Mouse (Mus musculus) hindbrain, embryonic 13.5 days (tissue): Measurements from ENCODE around the gene Id1. TPM values are rescaled to one million over a fixed set of nuclear protein-coding genes. Genes with fewer than 3 reads are reported as not detected.
A peak's percentile ranks its signal among the peaks of the same experiment; 100 is the strongest.

Experiments
- ATAC-seq: fragments of 200-750 bp; cut with Nextera tagmentation; 2 replicates; pipeline ENCODE4 v1.8.0; 2017; ENCODE audit warnings: moderate TSS enrichment; ENCODE audit not compliant: low FRiP score
- H3K27ac ChIP-seq: fragments of 300-500 bp; sonication (generic); 2 replicates; pipeline ENCODE4 v1.5.1; 2015; ENCODE audit warnings: inconsistent platforms, mild to moderate bottlenecking, moderate library complexity
- H3K27me3 ChIP-seq: fragments of 300-500 bp; sonication (generic); 2 replicates; pipeline ENCODE4 v1.6.1; 2015; ENCODE audit warnings: mild to moderate bottlenecking, inconsistent platforms
- H3K36me3 ChIP-seq: fragments of 300-500 bp; sonication (generic); 2 replicates; pipeline ENCODE4 v1.6.1; 2015; ENCODE audit warnings: mild to moderate bottlenecking, inconsistent platforms
- H3K4me1 ChIP-seq: fragments of 300-500 bp; sonication (generic); replicated peaks from 2 replicates; pipeline ENCODE4 v1.6.1; 2015; ENCODE audit warnings: inconsistent platforms
- H3K4me2 ChIP-seq: fragments of 300-500 bp; sonication (generic); 2 replicates; pipeline ENCODE4 v1.6.1; 2015; ENCODE audit warnings: inconsistent platforms, mild to moderate bottlenecking, moderate library complexity
- H3K4me3 ChIP-seq: fragments of 300-500 bp; sonication (generic); 2 replicates; pipeline ENCODE4 v1.5.1; 2015; ENCODE audit warnings: mild to moderate bottlenecking, inconsistent platforms
- H3K9ac ChIP-seq: fragments of 300-500 bp; sonication (generic); 2 replicates; pipeline ENCODE4 v1.6.1; 2015; ENCODE audit warnings: mild to moderate bottlenecking, inconsistent platforms
- H3K9me3 ChIP-seq: fragments of 300-500 bp; sonication (generic); 2 replicates; pipeline ENCODE4 v1.6.1; 2016; ENCODE audit warnings: inconsistent platforms
- WGBS: fragments of 180-500 bp; shearing (Covaris S2); methylation state at CpG from one replicate; pipeline ENCODE4 v1.1.7; 2015; 5-methylcytosine and 5-hydroxymethylcytosine counted together
- microRNA-seq: library from miRNA; unstranded; fragments of <30 nt; microRNA quantifications from one replicate; pipeline ENCODE4, GENCODE M21; 2016
- polyA plus RNA-seq: library from polyadenylated mRNA; unstranded; fragments of >200 nt; fragmentation: Nextera tagmentation; extraction: Ambion mirVana; gene quantifications from 2 replicates; pipeline ENCODE4 v1.2.1, GENCODE M21; 2015

The Id1 gene
- polyA plus RNA-seq, 1 experiment from 2014 or later, result 87.0 TPM

GRCm38 (mm10) chr2:152781031-152781711, 45.1 kb downstream of the Id1 start:
- Histone ChIP-seq H3K4me3 (no peak overlapping the region), H3K4me1 (peaks cover 12% of the 10 kb centered on the region), H3K9me3 (no peaks in the 10 kb centered on the region), H3K4me2 (no peak overlapping the region), H3K27ac (no peak overlapping the region), H3K9ac (no peak overlapping the region), H3K27me3 (no peaks in the 10 kb centered on the region), H3K36me3 (peaks cover 34% of the 10 kb centered on the region)
- 85% methylated on average over 3 of the region's 3 CpGs for WGBS
- ATAC-seq, result no peak

- H3K9me3 ChIP-seq, result no peaks in the 10 kb centered on the region
- no peak overlapping the region for H3K4me3 ChIP-seq
- H3K4me1 ChIP-seq, result peaks cover 12% of the 10 kb centered on the region
- no peak overlapping the region for H3K4me2 ChIP-seq
- peaks cover 34% of the 10 kb centered on the region for H3K36me3 ChIP-seq
- H3K27me3 ChIP-seq, result no peaks in the 10 kb centered on the region
- H3K9ac ChIP-seq, result no peak overlapping the region
- 87% methylated on average over 5 of the region's 5 CpGs for WGBS
- no peak overlapping the region for H3K27ac ChIP-seq
- ATAC-seq, result no peak
Measured at GRCm38 (mm10) chr2:152782656-152783055, 46.6 kb downstream of the Id1 start.

- no peak for ATAC-seq
- Histone ChIP-seq H3K9ac (no peak overlapping the region), H3K27ac (no peak overlapping the region), H3K4me3 (no peak overlapping the region), H3K4me2 (no peak overlapping the region), H3K4me1 (peaks cover 12% of the 10 kb centered on the region), H3K27me3 (no peaks in the 10 kb centered on the region), H3K9me3 (no peaks in the 10 kb centered on the region), H3K36me3 (peaks cover 34% of the 10 kb centered on the region)
- WGBS, result 93% methylated on average over 5 of the region's 5 CpGs
Measured at GRCm38 (mm10) chr2:152783241-152783640, 47.2 kb downstream of the Id1 start.

GRCm38 (mm10) chr2:152784640-152785039, 48.6 kb downstream of the Id1 start:
- peaks cover 22% of the 10 kb centered on the region for H3K4me1 ChIP-seq

GRCm38 (mm10) chr2:152785446-152786350, 49.6 kb downstream of the Id1 start:
- Histone ChIP-seq H3K36me3 (peaks cover 21% of the 10 kb centered on the region), H3K27me3 (no peaks in the 10 kb centered on the region), H3K4me2 (no peak overlapping the region), H3K4me3 (no peak overlapping the region), H3K27ac (peak overlapping the region; percentile 75), H3K9me3 (no peaks in the 10 kb centered on the region), H3K9ac (no peak overlapping the region), H3K4me1 (peaks cover 33% of the 10 kb centered on the region)
- WGBS, result 68% methylated on average over 18 of the region's 18 CpGs
- peak; percentile 57 for ATAC-seq

More at GRCm38 (mm10) chr2:152784640-152785039, 48.6 kb downstream of the Id1 start:
- Histone ChIP-seq H3K9ac (no peak overlapping the region), H3K9me3 (no peaks in the 10 kb centered on the region), H3K27ac (peak overlapping the region; percentile 75; the same call in 1 of the 2 replicates), H3K4me2 (no peak overlapping the region), H3K4me3 (no peak overlapping the region), H3K36me3 (peaks cover 25% of the 10 kb centered on the region), H3K27me3 (no peaks in the 10 kb centered on the region)
- WGBS, result 94% methylated on average over 8 of the region's 8 CpGs
- no peak for ATAC-seq

Small RNA genes lying within 50 kb of the gene (microRNA-seq; reads per million reads assigned to microRNA genes)
- gene Gm23802, result not detected

Other genes with a start within 250 kb of the Id1 start
- not detected in 2 replicates for gene Defb22, start 246.1 kb upstream of the Id1 start, polyA plus RNA-seq
- gene Defb26, start 224.6 kb upstream of the Id1 start, polyA plus RNA-seq, result not detected in 2 replicates
- gene Defb28, start 218.0 kb upstream of the Id1 start, polyA plus RNA-seq, result not detected in 2 replicates
- gene Defb29, start 196.2 kb upstream of the Id1 start, polyA plus RNA-seq, result not detected in 2 replicates
- not detected in 2 replicates for gene Gm17416, start 166.9 kb upstream of the Id1 start, polyA plus RNA-seq
- not detected in 2 replicates for gene Defb21, start 163.5 kb upstream of the Id1 start, polyA plus RNA-seq
- gene Defb19, start 155.9 kb upstream of the Id1 start, polyA plus RNA-seq, result not detected in 2 replicates
- gene Defb45, start 136.9 kb upstream of the Id1 start, polyA plus RNA-seq, result not detected in 2 replicates
- not detected in 2 replicates for gene Defb36, start 131.9 kb upstream of the Id1 start, polyA plus RNA-seq
- not detected in 2 replicates for gene Defb25, start 113.2 kb upstream of the Id1 start, polyA plus RNA-seq
- gene Rem1, start 109.3 kb upstream of the Id1 start, polyA plus RNA-seq, result 0.30 and 0.57 TPM in 2 replicates
- 168 and 169 TPM in 2 replicates for gene H13, start 66.8 kb upstream of the Id1 start, polyA plus RNA-seq
- 39.4 and 47.2 TPM in 2 replicates for gene Mcts2, start 49.2 kb upstream of the Id1 start, polyA plus RNA-seq
- 4.6 and 5.4 TPM in 2 replicates for gene Cox4i2, start 17.9 kb downstream of the Id1 start, polyA plus RNA-seq
- 173 and 179 TPM in 2 replicates for gene Bcl2l1, start 95.5 kb downstream of the Id1 start, polyA plus RNA-seq
- 21.9 and 24.8 TPM in 2 replicates for gene Tpx2, start 111.7 kb downstream of the Id1 start, polyA plus RNA-seq
- not detected in 2 replicates for gene Mylk2, start 175.1 kb downstream of the Id1 start, polyA plus RNA-seq
- 3.3 and 3.8 TPM in 2 replicates for gene Foxs1, start 197.0 kb downstream of the Id1 start, polyA plus RNA-seq
- 7.2 and 8.2 TPM in 2 replicates for gene Dusp15, start 215.4 kb downstream of the Id1 start, polyA plus RNA-seq
- 5.0 and 5.5 TPM in 2 replicates for gene Ttll9, start 226.2 kb downstream of the Id1 start, polyA plus RNA-seq